Mouse (Mus musculus): ENCODE measurements around the gene Cdc14a. TPM values are rescaled to one million over a fixed set of nuclear protein-coding genes. Genes with fewer than 3 reads are reported as not detected.
"Not testable (repeated sequence)": the region's sequence is repeated elsewhere in the genome, so short reads cannot be mapped to it uniquely, and the experiment has no call there.

The Cdc14a gene
- polyA plus RNA-seq, 1 experiment from 2014 or later: 3.4 TPM

DNA sequence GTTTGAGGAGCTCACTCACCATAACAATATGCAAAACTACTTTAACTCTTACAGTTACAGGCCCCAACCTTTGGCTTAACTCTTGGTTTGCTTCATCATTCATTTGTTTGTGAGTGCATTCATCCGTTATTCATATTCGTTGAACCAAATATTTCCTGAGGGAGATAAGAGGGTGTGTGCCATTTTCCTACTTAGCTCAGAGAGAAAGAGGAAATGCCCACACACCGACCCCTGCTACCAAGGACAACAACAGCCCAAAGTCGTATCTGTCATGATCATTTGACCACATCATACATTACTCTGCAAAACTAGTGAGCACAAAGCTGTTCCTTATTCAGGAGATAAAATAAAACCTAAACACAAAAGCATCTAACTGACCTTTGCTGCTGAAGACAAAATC lies 66.7 kb downstream of the Cdc14a start:
- Histone ChIP-seq H3K4me3 (no peak overlapping the region), H3K27me3 (no peaks in the 10 kb centered on the region), H3K9ac (no peak overlapping the region), H3K9me3 (no peaks in the 10 kb centered on the region), H3K4me2 (no peak overlapping the region), H3K4me1 (replicated peaks) (no peaks in the 10 kb centered on the region), H3K27ac (replicated peaks) (no peak overlapping the region), H3K36me3 (no peaks in the 10 kb centered on the region)
- 83% methylated on average over 4 of the region's 4 CpGs for WGBS
- no peak for ATAC-seq (ENCODE audit: low FRiP score, low read depth)

GRCm38 (mm10) chr3:116355026-116355788 lies 68.6 kb downstream of the Cdc14a start:
- Histone ChIP-seq H3K27ac (replicated peaks) (no peak overlapping the region), H3K4me2 (no peak overlapping the region), H3K27me3 (no peaks in the 10 kb centered on the region), H3K4me3 (no peak overlapping the region), H3K9ac (no peak overlapping the region), H3K9me3 (no peaks in the 10 kb centered on the region), H3K36me3 (no peaks in the 10 kb centered on the region), H3K4me1 (replicated peaks) (no peaks in the 10 kb centered on the region)
- no peak for ATAC-seq (ENCODE audit: low FRiP score, low read depth)
- 90% methylated on average over 15 of the region's 15 CpGs for WGBS

- Histone ChIP-seq H3K27ac (replicated peaks) (no peak overlapping the region), H3K4me2 (no peak overlapping the region)
- WGBS: 74% methylated on average over 6 of the region's 6 CpGs
These were observed 71.3 kb downstream of the Cdc14a start for GRCm38 (mm10) chr3:116352486-116352885.

DNA sequence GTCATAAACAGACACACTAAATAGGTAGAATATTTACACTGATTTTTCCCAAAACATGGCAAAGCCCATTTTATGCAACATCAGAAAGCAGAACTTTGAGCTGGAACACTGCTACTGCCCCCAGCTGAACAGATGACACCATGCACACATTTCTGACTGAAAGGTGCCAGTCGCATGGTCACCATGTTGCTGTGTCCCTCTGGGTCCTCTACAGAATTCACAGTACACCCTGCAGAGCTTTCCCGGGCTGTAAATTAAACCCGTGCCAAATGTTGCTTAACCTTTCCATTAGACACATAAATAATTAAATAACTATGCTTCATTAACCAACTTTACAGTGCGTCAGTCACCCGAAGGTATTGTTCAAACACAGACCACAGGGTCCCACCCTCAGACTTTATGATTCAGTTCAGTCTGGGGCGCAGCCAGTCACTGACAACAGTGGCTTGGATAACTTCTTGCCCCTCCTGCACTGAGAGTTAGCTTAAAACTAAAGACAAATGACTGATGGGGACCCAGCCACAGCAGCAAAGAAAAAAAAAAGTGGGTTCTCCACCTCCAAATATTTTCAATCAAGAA lies 73.4 kb downstream of the Cdc14a start:
- Histone ChIP-seq H3K36me3 (no peaks in the 10 kb centered on the region), H3K27ac (replicated peaks) (no peak overlapping the region), H3K4me2 (no peak overlapping the region), H3K4me3 (no peak overlapping the region), H3K4me1 (replicated peaks) (no peaks in the 10 kb centered on the region), H3K9me3 (no peaks in the 10 kb centered on the region), H3K27me3 (no peaks in the 10 kb centered on the region), H3K9ac (no peak overlapping the region)
- ATAC-seq (ENCODE audit: low FRiP score, low read depth): no peak
- WGBS: 30% methylated on average over 6 of the region's 6 CpGs

More at GRCm38 (mm10) chr3:116352486-116352885, 71.3 kb downstream of the Cdc14a start:
- no peak for ATAC-seq (ENCODE audit: low FRiP score, low read depth)
- H3K4me1 ChIP-seq (replicated peaks): no peaks in the 10 kb centered on the region
- no peaks in the 10 kb centered on the region for H3K9me3 ChIP-seq
- no peak overlapping the region for H3K9ac ChIP-seq
- no peak overlapping the region for H3K4me3 ChIP-seq
- H3K36me3 ChIP-seq: no peaks in the 10 kb centered on the region
- no peaks in the 10 kb centered on the region for H3K27me3 ChIP-seq

GRCm38 (mm10) chr3:116347571-116347970 lies 76.3 kb downstream of the Cdc14a start:
- 96% methylated on average over 29 of the region's 29 CpGs for WGBS
- H3K27ac ChIP-seq (replicated peaks); H3K9me3 ChIP-seq; H3K27me3 ChIP-seq; H3K4me2 ChIP-seq; ATAC-seq (ENCODE audit: low FRiP score, low read depth); H3K4me3 ChIP-seq; H3K36me3 ChIP-seq; H3K4me1 ChIP-seq (replicated peaks); H3K9ac ChIP-seq: not testable (repeated sequence)

DNA sequence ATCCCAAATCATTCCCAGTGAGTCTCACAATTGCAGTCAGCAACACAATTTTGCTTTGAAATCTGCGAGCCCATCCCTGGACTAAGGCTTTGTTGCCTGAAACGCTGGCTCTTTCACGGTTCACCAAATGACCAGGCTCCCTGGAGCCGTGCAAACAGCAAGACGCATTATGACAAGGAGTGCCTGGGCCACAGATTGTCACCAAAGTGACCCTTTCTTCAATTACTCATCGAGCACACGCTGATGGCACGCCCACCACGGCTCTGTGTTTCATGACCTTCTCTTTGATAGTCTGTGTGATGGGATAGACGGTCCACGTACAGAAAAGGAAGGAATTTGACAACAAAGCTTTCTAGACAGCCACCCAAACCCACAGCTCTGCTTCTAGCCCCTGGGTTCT lies 78.6 kb downstream of the Cdc14a start:
- no peak overlapping the region for H3K4me3 ChIP-seq
- 42% methylated on average over 11 of the region's 11 CpGs for WGBS
- no peaks in the 10 kb centered on the region for H3K27me3 ChIP-seq
- no peak overlapping the region for H3K9ac ChIP-seq
- H3K9me3 ChIP-seq: no peaks in the 10 kb centered on the region
- no peaks in the 10 kb centered on the region for H3K36me3 ChIP-seq
- H3K4me1 ChIP-seq (replicated peaks): no peaks in the 10 kb centered on the region
- no peak overlapping the region for H3K4me2 ChIP-seq
- ATAC-seq (ENCODE audit: low FRiP score, low read depth): no peak
- no peak overlapping the region for H3K27ac ChIP-seq (replicated peaks)

GRCm38 (mm10) chr3:116342251-116342650 lies 81.6 kb downstream of the Cdc14a start:
- H3K9me3 ChIP-seq: no peaks in the 10 kb centered on the region
- H3K27me3 ChIP-seq: no peaks in the 10 kb centered on the region
- H3K4me3 ChIP-seq: no peak overlapping the region
- no peak for ATAC-seq (ENCODE audit: low FRiP score, low read depth)
- no peaks in the 10 kb centered on the region for H3K36me3 ChIP-seq
- no peak overlapping the region for H3K9ac ChIP-seq
- H3K4me1 ChIP-seq (replicated peaks): no peaks in the 10 kb centered on the region
- no peak overlapping the region for H3K4me2 ChIP-seq
- WGBS: 80% methylated on average over 5 of the region's 5 CpGs
- H3K27ac ChIP-seq (replicated peaks): no peak overlapping the region

DNA sequence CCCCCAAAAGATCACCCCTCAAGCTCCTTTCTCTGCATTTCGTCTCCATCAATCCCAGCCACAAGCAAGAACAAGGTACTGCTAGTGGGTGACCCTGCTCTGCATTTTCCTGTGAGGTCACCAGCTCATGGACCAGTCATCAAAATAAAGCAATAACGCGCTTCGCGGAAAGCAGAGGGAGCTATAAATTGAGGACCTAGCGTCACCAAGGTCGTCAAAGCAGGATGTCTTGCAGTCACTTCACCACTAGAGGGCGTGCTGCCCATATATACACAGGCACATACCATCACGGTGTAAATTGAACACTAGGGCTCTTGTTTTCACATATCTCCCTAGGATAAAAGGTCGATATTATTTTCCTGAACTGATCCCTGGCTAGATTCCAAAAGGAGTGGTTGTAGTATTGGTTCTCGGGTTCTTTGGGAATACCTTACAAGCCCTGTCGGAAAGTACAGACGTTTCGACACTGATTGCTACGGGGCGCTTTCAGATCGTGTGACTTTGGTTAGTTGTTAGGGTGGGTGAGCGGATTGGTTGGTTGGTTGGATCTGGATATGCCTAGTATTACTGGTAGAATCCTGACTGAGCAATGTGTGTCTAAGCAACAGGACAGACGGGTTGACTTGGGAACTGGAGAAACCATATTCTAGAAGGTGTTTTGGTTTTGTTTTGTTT lies 82.7 kb downstream of the Cdc14a start:
- WGBS: 52% methylated on average over 19 of the region's 19 CpGs
- H3K36me3 ChIP-seq: no peaks in the 10 kb centered on the region
- no peak overlapping the region for H3K9ac ChIP-seq
- no peak overlapping the region for H3K4me3 ChIP-seq
- no peaks in the 10 kb centered on the region for H3K9me3 ChIP-seq
- no peaks in the 10 kb centered on the region for H3K4me1 ChIP-seq (replicated peaks)
- no peak overlapping the region for H3K27ac ChIP-seq (replicated peaks)
- H3K27me3 ChIP-seq: no peaks in the 10 kb centered on the region
- peak; percentile 79 for ATAC-seq (ENCODE audit: low FRiP score, low read depth)
- 0 out of 2 replicates have a peak overlapping the region, but pooled peaks have one; percentile 11 for H3K4me2 ChIP-seq

DNA sequence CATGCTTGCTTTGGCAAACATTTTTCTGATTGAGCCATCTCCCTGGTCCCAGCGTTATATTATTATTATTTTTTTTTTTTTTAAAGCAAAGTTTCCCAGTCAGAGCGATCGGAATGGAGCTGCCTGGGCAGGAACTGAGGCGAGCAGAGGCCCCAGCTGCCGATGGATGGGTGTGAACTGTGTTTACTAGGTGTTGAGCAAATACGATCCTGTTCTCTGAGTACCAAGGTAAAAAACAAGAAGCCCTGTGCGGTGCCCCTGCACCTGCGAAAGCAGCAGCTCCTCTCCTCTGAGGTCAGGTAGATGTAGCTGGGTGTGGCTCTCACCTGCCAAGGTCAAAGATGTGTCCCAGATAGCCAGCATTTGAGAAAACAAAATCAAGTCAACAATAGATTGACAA lies 83.6 kb downstream of the Cdc14a start:
- H3K4me3 ChIP-seq: no peak overlapping the region
- no peaks in the 10 kb centered on the region for H3K4me1 ChIP-seq (replicated peaks)
- H3K4me2 ChIP-seq: no peak overlapping the region
- ATAC-seq (ENCODE audit: low FRiP score, low read depth): no peak
- no peak overlapping the region for H3K9ac ChIP-seq
- H3K27ac ChIP-seq (replicated peaks): no peak overlapping the region
- no peaks in the 10 kb centered on the region for H3K27me3 ChIP-seq
- no peaks in the 10 kb centered on the region for H3K36me3 ChIP-seq
- no peaks in the 10 kb centered on the region for H3K9me3 ChIP-seq
- WGBS: 91% methylated on average over 8 of the region's 8 CpGs

DNA sequence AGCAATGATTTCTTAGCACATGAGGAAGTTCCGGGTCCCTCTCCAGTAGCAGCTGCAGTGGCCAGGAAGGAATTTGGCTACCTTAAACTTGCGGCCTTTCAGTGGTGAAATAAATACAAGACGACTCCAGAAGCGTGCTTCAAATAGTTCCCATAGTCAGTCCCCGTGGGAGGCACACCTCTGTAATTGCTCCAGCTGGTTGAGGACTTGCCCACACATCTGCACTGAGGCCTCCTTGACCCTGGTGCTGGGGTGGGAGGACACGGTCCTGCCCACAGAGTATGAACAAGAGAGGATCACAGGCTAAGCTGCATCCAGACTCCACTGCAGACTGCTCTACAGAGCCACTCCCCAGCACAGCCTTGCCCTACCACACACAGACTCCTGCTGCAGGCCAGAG lies 85.2 kb downstream of the Cdc14a start:
- no peaks in the 10 kb centered on the region for H3K27me3 ChIP-seq
- H3K9ac ChIP-seq: no peak overlapping the region
- H3K27ac ChIP-seq (replicated peaks): no peak overlapping the region
- H3K36me3 ChIP-seq: no peaks in the 10 kb centered on the region
- no peaks in the 10 kb centered on the region for H3K4me1 ChIP-seq (replicated peaks)
- 74% methylated on average over 6 of the region's 6 CpGs for WGBS
- H3K9me3 ChIP-seq: no peaks in the 10 kb centered on the region
- H3K4me3 ChIP-seq: no peak overlapping the region
- no peak overlapping the region for H3K4me2 ChIP-seq
- ATAC-seq (ENCODE audit: low FRiP score, low read depth): no peak

DNA sequence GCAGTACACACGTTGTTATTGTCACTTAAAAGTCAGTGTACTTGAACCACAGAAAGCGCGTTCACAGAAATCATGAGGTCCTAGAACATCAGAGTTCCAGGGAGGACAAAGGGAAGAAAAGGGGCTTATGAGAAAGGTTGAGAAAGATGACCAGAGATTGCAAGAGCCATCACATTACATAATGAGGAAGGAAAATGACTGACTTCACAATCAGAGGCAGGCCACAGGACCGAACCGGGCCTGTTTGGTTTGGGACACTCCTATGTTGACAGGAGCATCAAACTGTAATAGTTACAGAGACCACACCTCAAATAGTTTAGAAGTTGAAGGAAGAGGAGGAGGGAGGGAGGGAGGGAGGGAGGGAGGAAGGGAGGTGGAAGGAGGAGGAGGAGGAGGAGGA lies 86.0 kb downstream of the Cdc14a start:
- no peaks in the 10 kb centered on the region for H3K27me3 ChIP-seq
- ATAC-seq (ENCODE audit: low FRiP score, low read depth): no peak
- H3K36me3 ChIP-seq: no peaks in the 10 kb centered on the region
- H3K4me2 ChIP-seq: no peak overlapping the region
- no peaks in the 10 kb centered on the region for H3K9me3 ChIP-seq
- H3K9ac ChIP-seq: no peak overlapping the region
- no peak overlapping the region for H3K27ac ChIP-seq (replicated peaks)
- WGBS: 92% methylated on average over 5 of the region's 5 CpGs
- H3K4me3 ChIP-seq: no peak overlapping the region
- no peaks in the 10 kb centered on the region for H3K4me1 ChIP-seq (replicated peaks)

DNA sequence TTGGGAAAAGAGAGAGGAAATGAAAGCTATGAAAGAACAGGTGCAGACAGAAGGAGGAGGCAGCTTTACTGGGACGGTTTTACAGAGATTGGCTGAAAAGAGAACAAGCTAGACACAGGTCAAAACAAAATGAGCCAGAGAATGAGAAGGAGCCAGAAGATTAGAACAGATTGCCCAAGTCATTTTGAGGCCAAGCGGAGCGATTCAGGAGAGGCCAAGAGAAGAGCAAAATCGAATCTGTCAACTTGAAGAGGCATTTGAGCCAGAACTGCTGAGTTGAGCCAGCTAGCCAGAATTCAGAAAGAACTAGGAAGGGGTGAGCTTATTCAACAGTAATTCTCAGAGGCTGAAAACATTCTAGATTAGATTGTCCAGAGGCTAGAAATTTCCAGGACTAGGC lies 88.8 kb downstream of the Cdc14a start:
- Histone ChIP-seq H3K9ac (no peak overlapping the region), H3K9me3 (no peaks in the 10 kb centered on the region), H3K4me2 (no peak overlapping the region), H3K36me3 (no peaks in the 10 kb centered on the region), H3K27ac (replicated peaks) (no peak overlapping the region), H3K4me1 (replicated peaks) (no peaks in the 10 kb centered on the region), H3K27me3 (no peaks in the 10 kb centered on the region), H3K4me3 (no peak overlapping the region)
- WGBS: 76% methylated on average over 4 of the region's 4 CpGs
- ATAC-seq (ENCODE audit: low FRiP score, low read depth): no peak

All from hindbrain, embryonic 15.5 days (tissue).